Mouse (Mus musculus): ENCODE data around the gene Kcnj11. TPM values are rescaled to one million over a fixed set of nuclear protein-coding genes. Genes with fewer than 3 reads are reported as not detected.
A peak's percentile ranks its signal among the peaks of the same experiment; 100 is the strongest.

Gene Kcnj11
- total RNA-seq (2014; fragmentation: Nextera tagmentation), result not detected in 2 replicates
- total RNA-seq (2017), result not detected in 2 replicates

- peak; percentile 84 for ATAC-seq (replicated peaks; ENCODE audit: poor library complexity, severe bottlenecking)
Observed at GRCm38 (mm10) chr7:46100563-46100962, at the start of gene Kcnj11. Gene Kcnj11 (minus strand): TSS chr7:46100764.

- no peak for ATAC-seq (replicated peaks; ENCODE audit: poor library complexity, severe bottlenecking)
Observed at GRCm38 (mm10) chr7:46147417-46147816, 46.9 kb upstream of the Kcnj11 start.

GRCm38 (mm10) chr7:46146675-46147308 is 46.2 kb upstream of the Kcnj11 start:
- no peak for ATAC-seq (replicated peaks; ENCODE audit: poor library complexity, severe bottlenecking)

- ATAC-seq (replicated peaks; ENCODE audit: poor library complexity, severe bottlenecking), result no peak
Observed at GRCm38 (mm10) chr7:46144061-46144460, 43.5 kb upstream of the Kcnj11 start.

- no peak for ATAC-seq (replicated peaks; ENCODE audit: poor library complexity, severe bottlenecking)
Observed at GRCm38 (mm10) chr7:46138329-46138930, 37.9 kb upstream of the Kcnj11 start.

GRCm38 (mm10) chr7:46133858-46134257 is 33.3 kb upstream of the Kcnj11 start:
- no peak for ATAC-seq (replicated peaks; ENCODE audit: poor library complexity, severe bottlenecking)

- ATAC-seq (replicated peaks; ENCODE audit: poor library complexity, severe bottlenecking), result no peak
Observed at GRCm38 (mm10) chr7:46132229-46132628, 31.7 kb upstream of the Kcnj11 start.

- ATAC-seq (replicated peaks; ENCODE audit: poor library complexity, severe bottlenecking), result no peak
Observed at GRCm38 (mm10) chr7:46131806-46132205, 31.2 kb upstream of the Kcnj11 start.

GRCm38 (mm10) chr7:46131266-46131665 is 30.7 kb upstream of the Kcnj11 start:
- ATAC-seq (replicated peaks; ENCODE audit: poor library complexity, severe bottlenecking), result no peak

GRCm38 (mm10) chr7:46130723-46131122 is 30.2 kb upstream of the Kcnj11 start:
- ATAC-seq (replicated peaks; ENCODE audit: poor library complexity, severe bottlenecking), result no peak

- ATAC-seq (replicated peaks; ENCODE audit: poor library complexity, severe bottlenecking), result no peak
Observed at GRCm38 (mm10) chr7:46129463-46130179, 29.1 kb upstream of the Kcnj11 start.

- ATAC-seq (replicated peaks; ENCODE audit: poor library complexity, severe bottlenecking), result no peak
Observed at GRCm38 (mm10) chr7:46128196-46128595, 27.6 kb upstream of the Kcnj11 start.

- ATAC-seq (replicated peaks; ENCODE audit: poor library complexity, severe bottlenecking), result no peak
Observed at GRCm38 (mm10) chr7:46125340-46125739, 24.8 kb upstream of the Kcnj11 start.

- no peak for ATAC-seq (replicated peaks; ENCODE audit: poor library complexity, severe bottlenecking)
Observed at GRCm38 (mm10) chr7:46124460-46124859, 23.9 kb upstream of the Kcnj11 start.

GRCm38 (mm10) chr7:46122964-46123363 is 22.4 kb upstream of the Kcnj11 start:
- no peak for ATAC-seq (replicated peaks; ENCODE audit: poor library complexity, severe bottlenecking)

GRCm38 (mm10) chr7:46117035-46117434 is 16.5 kb upstream of the Kcnj11 start:
- ATAC-seq (replicated peaks; ENCODE audit: poor library complexity, severe bottlenecking), result no peak

GRCm38 (mm10) chr7:46116118-46116581 is 15.6 kb upstream of the Kcnj11 start:
- ATAC-seq (replicated peaks; ENCODE audit: poor library complexity, severe bottlenecking), result no peak

GRCm38 (mm10) chr7:46113435-46113834 is 12.9 kb upstream of the Kcnj11 start:
- no peak for ATAC-seq (replicated peaks; ENCODE audit: poor library complexity, severe bottlenecking)

GRCm38 (mm10) chr7:46111938-46112337 is 11.4 kb upstream of the Kcnj11 start:
- no peak for ATAC-seq (replicated peaks; ENCODE audit: poor library complexity, severe bottlenecking)

GRCm38 (mm10) chr7:46111212-46111817 is 10.8 kb upstream of the Kcnj11 start:
- no peak for ATAC-seq (replicated peaks; ENCODE audit: poor library complexity, severe bottlenecking)

- ATAC-seq (replicated peaks; ENCODE audit: poor library complexity, severe bottlenecking), result no peak
Observed at GRCm38 (mm10) chr7:46110079-46110478, 9.5 kb upstream of the Kcnj11 start.
